15 mouse cellular contexts compared by ENCODE assay signal in the genomic region with DNA sequence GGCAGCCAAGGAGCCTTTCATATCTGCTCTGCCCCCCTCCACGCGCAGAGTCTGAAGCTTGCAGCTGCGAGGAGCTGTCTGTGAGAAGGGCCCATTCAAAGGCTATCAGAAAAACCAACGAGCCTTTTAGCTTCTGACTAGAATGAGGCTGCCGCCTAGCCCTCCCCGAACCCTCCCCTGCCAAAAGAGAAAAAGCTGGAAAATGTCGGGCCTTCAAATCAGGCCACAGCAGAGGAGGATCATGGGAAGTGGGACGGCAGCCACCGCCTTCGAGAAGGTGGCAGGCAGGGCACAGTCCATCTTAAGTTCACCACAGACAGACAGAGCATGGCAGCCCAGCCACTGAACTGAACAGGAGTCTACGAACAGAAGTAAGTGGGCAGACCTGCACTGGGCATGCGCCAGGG.
DNase-seq lines count a peak whose midpoint lies in the region; ATAC-seq lines count a peak whose summit lies in the region.
"Had no signal": no experiment of that assay in that cellular context is flagged by ENCODE, and none has a peak within 500 bp of the region (broad histone marks: within the 10 kb centered on the region; RNA-seq: fewer than 3 reads in every experiment).

No protein-coding gene starts in this region.

- 47% methylated on average over 12 of the region's 12 CpGs for WGBS in hindbrain, embryonic 15.5 days
- WGBS in hindbrain, embryonic 12.5 days, result 58% methylated on average over 12 of the region's 12 CpGs
- WGBS in forebrain, embryonic 14.5 days, result 25% methylated on average over 12 of the region's 12 CpGs

- H3K27me3 ChIP-seq in hindbrain, embryonic 15.5 days, result 0 out of 2 replicates have a peak, but pooled peaks cover 5% of the 10 kb centered on the region
- H3K27me3 ChIP-seq in hindbrain, embryonic 12.5 days, result no peaks in the 10 kb centered on the region; the same call in none of the 2 replicates
- H3K27me3 ChIP-seq in forebrain, embryonic 14.5 days (replicated peaks; ENCODE audit: control insufficient read depth, insufficient read depth, low read length), result no peaks in the 10 kb centered on the region
- H3K27me3 ChIP-seq: liver, embryonic 12.5 days; Patski had no signal

- H3K27ac ChIP-seq in hindbrain, embryonic 15.5 days (replicated peaks), result peak overlapping the region; percentile 62
- no peak overlapping the region for H3K27ac ChIP-seq in hindbrain, embryonic 12.5 days
- H3K27ac ChIP-seq in forebrain, embryonic 14.5 days (ENCODE audit: low read depth, low read length), result peak overlapping the region; percentile 81
- H3K27ac ChIP-seq: liver, embryonic 12.5 days had no signal

- H3K4me3 ChIP-seq in hindbrain, embryonic 15.5 days, result no peak overlapping the region
- H3K4me3 ChIP-seq in hindbrain, embryonic 12.5 days, result no peak overlapping the region
- H3K4me3 ChIP-seq in forebrain, embryonic 14.5 days (ENCODE audit: low read depth, low read length), result no peak overlapping the region
- H3K4me3 ChIP-seq: liver, embryonic 12.5 days; myocyte had no signal

- no peak overlapping the region for H3K4me2 ChIP-seq in hindbrain, embryonic 15.5 days
- H3K4me2 ChIP-seq in hindbrain, embryonic 12.5 days (replicated peaks), result no peak overlapping the region
- H3K4me2 ChIP-seq in forebrain, embryonic 14.5 days (ENCODE audit: low read length), result no peak overlapping the region
- H3K4me2 ChIP-seq: liver, embryonic 12.5 days had no signal

- ATAC-seq in hindbrain, embryonic 15.5 days (ENCODE audit: low FRiP score, low read depth), result peak; percentile 57
- no peak for ATAC-seq in hindbrain, embryonic 12.5 days (ENCODE audit: low FRiP score)
- ATAC-seq in forebrain, embryonic 14.5 days, result peak; percentile 72
- no peak for ATAC-seq in erythroblast, adult 5-6 weeks (replicated peaks; ENCODE audit: low FRiP score, poor library complexity, severe bottlenecking)
- ATAC-seq: liver, embryonic 12.5 days; Patski had no signal

- H3K4me1 ChIP-seq in hindbrain, embryonic 15.5 days (replicated peaks), result peaks cover 19% of the 10 kb centered on the region
- peaks cover 3% of the 10 kb centered on the region; the same call in 1 of the 2 replicates for H3K4me1 ChIP-seq in hindbrain, embryonic 12.5 days
- H3K4me1 ChIP-seq in forebrain, embryonic 14.5 days (ENCODE audit: control insufficient read depth, insufficient read depth, low read length), result peaks cover 4% of the 10 kb centered on the region; the same call in 1 of the 2 replicates
- H3K4me1 ChIP-seq: liver, embryonic 12.5 days had no signal

- no peak overlapping the region for H3K9ac ChIP-seq in hindbrain, embryonic 15.5 days
- no peak overlapping the region for H3K9ac ChIP-seq in hindbrain, embryonic 12.5 days
- H3K9ac ChIP-seq in forebrain, embryonic 14.5 days (ENCODE audit: low read length), result peak overlapping the region; percentile 18; the same call in 1 of the 2 replicates
- H3K9ac ChIP-seq: liver, embryonic 12.5 days had no signal

- no peaks in the 10 kb centered on the region for H3K9me3 ChIP-seq in hindbrain, embryonic 15.5 days
- no peaks in the 10 kb centered on the region for H3K9me3 ChIP-seq in hindbrain, embryonic 12.5 days (replicated peaks)
- no peaks in the 10 kb centered on the region for H3K9me3 ChIP-seq in forebrain, embryonic 14.5 days (replicated peaks; ENCODE audit: control insufficient read depth, low read length)
- H3K9me3 ChIP-seq: liver, embryonic 12.5 days had no signal

- intact Hi-C loops in heart, postnatal 36 days (cut with DNase I), result no loop called here

- peak; percentile 14 for DNase-seq in MN1 (ENCODE audit: low spot score)
- DNase-seq in forebrain, embryonic 14.5 days (ENCODE audit: low spot score), result peak; percentile 77
- DNase-seq in layer of hippocampus, postnatal 25 days (ENCODE audit: extremely low spot score in 1 of 2, low spot score in 1 of 2), result peak; percentile 21 to 40
- no peak for DNase-seq in Muller cell, postnatal 12 days (ENCODE audit: inconsistent ontology term)
- DNase-seq in heart, postnatal 36 days, result no peak
- DNase-seq: gastrocnemius, postnatal 36 days; kidney, adult 11 months; kidney, postnatal 4 days; lung, postnatal 4 days had no signal

- no peaks in the 10 kb centered on the region for H3K36me3 ChIP-seq in hindbrain, embryonic 15.5 days
- H3K36me3 ChIP-seq in hindbrain, embryonic 12.5 days, result no peaks in the 10 kb centered on the region
- no peaks in the 10 kb centered on the region for H3K36me3 ChIP-seq in forebrain, embryonic 14.5 days (ENCODE audit: control insufficient read depth, insufficient read depth, low read length)
- H3K36me3 ChIP-seq: liver, embryonic 12.5 days had no signal

Comparison
In these comparisons a context has a peak if more than half of its experiments do, and no peak if none do; other contexts are left out.
1. ATAC-seq: peak in hindbrain, embryonic 15.5 days (single experiment) and forebrain, embryonic 14.5 days (single experiment); none in hindbrain, embryonic 12.5 days (single experiment) and erythroblast, adult 5-6 weeks (single experiment).
2. DNase-seq: peak in MN1 (single experiment), forebrain, embryonic 14.5 days (single experiment) and layer of hippocampus, postnatal 25 days (2 of 2); none in Muller cell, postnatal 12 days (single experiment) and heart, postnatal 36 days (0 of 2).